Mouse (Mus musculus): ENCODE data around the gene Gkn3.
A peak's percentile ranks its signal among the peaks of the same experiment; 100 is the strongest.

Gene Gkn3

DNA sequence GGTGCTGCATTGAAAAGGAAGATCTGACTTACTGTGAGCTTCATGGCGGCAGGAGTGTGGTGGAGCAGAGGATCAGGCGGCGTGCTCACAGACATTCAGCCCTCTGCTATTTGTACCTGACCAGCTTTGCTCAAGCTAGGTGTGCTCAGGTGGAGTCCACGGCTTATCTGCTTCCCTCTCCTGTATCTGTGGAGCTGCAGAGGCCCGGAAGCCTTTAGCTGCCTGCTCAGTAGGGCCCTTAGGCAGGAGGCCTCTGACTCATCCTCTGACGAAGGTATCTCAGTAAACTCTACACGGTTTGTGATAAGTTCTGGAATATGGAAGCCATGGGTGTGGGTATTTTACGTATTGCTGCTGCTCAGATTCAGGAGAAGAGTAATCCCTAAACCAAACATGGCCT lies 37.9 kb downstream of the Gkn3 start, which contains the start of gene Gkn1:
Gkn1 (minus strand) TSS at position 114 of the 400 bp plus-strand sequence.
- DNase-seq = no peak

- DNase-seq = no peak
Observed at GRCm38 (mm10) chr6:87335935-87336295, 52.8 kb downstream of the Gkn3 start.

- peak; percentile 42 for DNase-seq
Observed at GRCm38 (mm10) chr6:87335091-87335934, 53.4 kb downstream of the Gkn3 start, which contains the start of gene Antxr1. Gene Antxr1 (minus strand): TSS chr6:87335821.

- DNase-seq = peak; percentile 66
Observed at GRCm38 (mm10) chr6:87334361-87335090, 54.2 kb downstream of the Gkn3 start.
